Mouse (Mus musculus) neutrophil, adult 5-6 weeks (primary cell): ENCODE data around the gene Slc7a5. TPM values are rescaled to one million over a fixed set of nuclear protein-coding genes. Genes with fewer than 3 reads are reported as not detected.

Experiments used
- ATAC-seq: fragments of 151-379, 151-347 bp; 2 replicates; pipeline ENCODE4 v1.8.0; 2017; ENCODE audit warnings: mild to moderate bottlenecking, moderate TSS enrichment; ENCODE audit not compliant: insufficient number of reproducible peaks, poor library complexity, low FRiP score, severe bottlenecking; ENCODE audit errors: extremely low read depth
- total RNA-seq: library from RNA; stranded (forward); fragments of 200-1000 nt; gene quantifications from 2 replicates; pipeline ENCODE4 v1.2.3, GENCODE M21; 2017

The Slc7a5 gene
- total RNA-seq: 4.5 and 4.9 TPM in 2 replicates

- peak; percentile 83 for ATAC-seq
Measured at GRCm38 (mm10) chr8:121907587-121908248, at the start of gene Slc7a5. Slc7a5 (minus strand) TSS chr8:121907694.

- no peak for ATAC-seq
Measured at GRCm38 (mm10) chr8:121955825-121956500, 48.5 kb upstream of the Slc7a5 start.

GRCm38 (mm10) chr8:121954981-121955555, 47.6 kb upstream of the Slc7a5 start:
- no peak for ATAC-seq

- no peak for ATAC-seq
Measured at GRCm38 (mm10) chr8:121953821-121954545, 46.5 kb upstream of the Slc7a5 start.

GRCm38 (mm10) chr8:121952800-121953199, 45.3 kb upstream of the Slc7a5 start:
- no peak for ATAC-seq

- ATAC-seq: no peak
Measured at GRCm38 (mm10) chr8:121952122-121952521, 44.6 kb upstream of the Slc7a5 start.

- no peak for ATAC-seq
Measured at GRCm38 (mm10) chr8:121951656-121952009, 44.1 kb upstream of the Slc7a5 start.

- no peak for ATAC-seq
Measured at GRCm38 (mm10) chr8:121950749-121951655, 43.5 kb upstream of the Slc7a5 start.

GRCm38 (mm10) chr8:121949941-121950748, 42.7 kb upstream of the Slc7a5 start:
- peak; percentile 88 for ATAC-seq

GRCm38 (mm10) chr8:121949222-121949800, 41.8 kb upstream of the Slc7a5 start, which contains the start of gene Banp:
Banp (plus strand) TSS chr8:121949750.
- no peak for ATAC-seq

- ATAC-seq: no peak
Measured at GRCm38 (mm10) chr8:121948321-121949145, 41.0 kb upstream of the Slc7a5 start.

GRCm38 (mm10) chr8:121947753-121948141, 40.3 kb upstream of the Slc7a5 start:
- ATAC-seq: peak; percentile 7; the same call in 1 of the 2 replicates

GRCm38 (mm10) chr8:121947047-121947752, 39.7 kb upstream of the Slc7a5 start:
- ATAC-seq: no peak

- no peak for ATAC-seq
Measured at GRCm38 (mm10) chr8:121946351-121946750, 38.9 kb upstream of the Slc7a5 start.

GRCm38 (mm10) chr8:121944831-121945230, 37.3 kb upstream of the Slc7a5 start, which contains the start of gene Car5a:
Car5a (minus strand) TSS chr8:121944904.
- no peak for ATAC-seq

GRCm38 (mm10) chr8:121943716-121944115, 36.2 kb upstream of the Slc7a5 start:
- ATAC-seq: no peak
